Mouse (Mus musculus) bone marrow macrophage, adult 2 months (primary cell): Measurements from ENCODE around the gene Slc38a6.

Source experiments
- CTCF ChIP-seq: IDR thresholded peaks from 2 replicates; pipeline ENCODE4 v1.5.1; 2012; ENCODE audit warnings: low read depth, mild to moderate bottlenecking, low read length, moderate library complexity
- POLR2A ChIP-seq: IDR thresholded peaks from 2 replicates; pipeline ENCODE4 v1.6.1; 2012; ENCODE audit warnings: mild to moderate bottlenecking, low read depth, low read length, borderline replicate concordance

- no peak for TF ChIP-seq CTCF
- no peak for TF ChIP-seq POLR2A
These were observed 16.6 kb upstream of the Slc38a6 start for GRCm38 (mm10) chr12:73269933-73270332.
